Mouse (Mus musculus): ENCODE data around the gene Gm9913. TPM values are rescaled to one million over a fixed set of nuclear protein-coding genes. Genes with fewer than 3 reads are reported as not detected.

Gene Gm9913
- polyA plus RNA-seq, 1 experiment = not detected

- Histone ChIP-seq H3K4me1 (ENCODE audit: control insufficient read depth, insufficient read depth, low read length) (no peaks in the 10 kb centered on the region), H3K27ac (ENCODE audit: control insufficient read depth, insufficient read depth, low read depth, low read length, poor library complexity) (no peak overlapping the region), H3K4me3 (replicated peaks; ENCODE audit: control insufficient read depth, low read depth, low read length) (no peak overlapping the region)
- WGBS = 66% methylated on average over 1 of the region's 1 CpGs
- TF ChIP-seq POLR2A (IDR thresholded peaks at IDR 0.05; ENCODE audit: borderline replicate concordance, control insufficient read depth, low read depth, low read length) (no peak), CTCF (IDR thresholded peaks at IDR 0.05; ENCODE audit: control insufficient read depth, insufficient read depth, low read length) (no peak)
These were observed 44.1 kb downstream of the Gm9913 start for GRCm38 (mm10) chr2:125548806-125549578.

- 78% methylated on average over 6 of the region's 6 CpGs for WGBS
- TF ChIP-seq CTCF (IDR thresholded peaks at IDR 0.05; ENCODE audit: control insufficient read depth, insufficient read depth, low read length) = no peak
- no peak for TF ChIP-seq POLR2A (IDR thresholded peaks at IDR 0.05; ENCODE audit: borderline replicate concordance, control insufficient read depth, low read depth, low read length)
These were observed 50.9 kb downstream of the Gm9913 start for GRCm38 (mm10) chr2:125555830-125556229.

More at GRCm38 (mm10) chr2:125555830-125556229, 50.9 kb downstream of the Gm9913 start:
- Histone ChIP-seq H3K4me3 (replicated peaks; ENCODE audit: control insufficient read depth, low read depth, low read length) (no peak overlapping the region), H3K27ac (ENCODE audit: control insufficient read depth, insufficient read depth, low read depth, low read length, poor library complexity) (no peak overlapping the region), H3K4me1 (ENCODE audit: control insufficient read depth, insufficient read depth, low read length) (no peaks in the 10 kb centered on the region)

Other genes starting within 250 kb of the Gm9913 start
- 2.7 and 3.5 TPM in 2 replicates for gene Fbn1, start 2.9 kb downstream of the Gm9913 start, polyA plus RNA-seq (2011; ENCODE audit: insufficient read depth, insufficient read length, low replicate concordance, missing spikeins)
- 9.6 and 12.9 TPM in 2 replicates for gene Cep152, start 120.0 kb downstream of the Gm9913 start, polyA plus RNA-seq (2011; ENCODE audit: insufficient read depth, insufficient read length, low replicate concordance, missing spikeins)
- 52.8 and 67.1 TPM in 2 replicates for gene Eid1, start 168.0 kb downstream of the Gm9913 start, polyA plus RNA-seq (2011; ENCODE audit: insufficient read depth, insufficient read length, low replicate concordance, missing spikeins)
- 0.34 TPM in 1 of 2 replicates, not detected in the other for gene Shc4, start 219.1 kb downstream of the Gm9913 start, polyA plus RNA-seq (2011; ENCODE audit: insufficient read depth, insufficient read length, low replicate concordance, missing spikeins)